Mouse (Mus musculus): ENCODE data around the gene Fgf13. TPM values are rescaled to one million over a fixed set of nuclear protein-coding genes. Genes with fewer than 3 reads are reported as not detected.

Gene Fgf13
- polyA plus RNA-seq, 1 experiment from 2014 or later, result 18.7 TPM

- no peaks in the 10 kb centered on the region for H3K36me3 ChIP-seq (ENCODE audit: control insufficient read depth, insufficient read depth)
- 56% methylated on average over 3 of the region's 3 CpGs for WGBS
- no peaks in the 10 kb centered on the region for H3K9me3 ChIP-seq (ENCODE audit: control insufficient read depth)
- H3K9ac ChIP-seq (ENCODE audit: low read depth, low read length), result no peak overlapping the region
- no peak overlapping the region for H3K4me2 ChIP-seq (replicated peaks; ENCODE audit: low read depth)
- no peak overlapping the region for H3K27ac ChIP-seq (ENCODE audit: low read depth, low read length)
- no peaks in the 10 kb centered on the region for H3K4me1 ChIP-seq (replicated peaks; ENCODE audit: control insufficient read depth, insufficient read depth, low read length)
- H3K27me3 ChIP-seq (replicated peaks; ENCODE audit: control insufficient read depth, insufficient read depth, low read length), result no peaks in the 10 kb centered on the region
- no peak for TF ChIP-seq CTCF (IDR thresholded peaks at IDR 0.05; ENCODE audit: low read depth)
- ATAC-seq, result no peak
- H3K4me3 ChIP-seq (ENCODE audit: low read depth, low read length), result no peak overlapping the region
Observed at GRCm38 (mm10) chrX:59220675-59221074, 347.2 kb downstream of the Fgf13 start.

DNA sequence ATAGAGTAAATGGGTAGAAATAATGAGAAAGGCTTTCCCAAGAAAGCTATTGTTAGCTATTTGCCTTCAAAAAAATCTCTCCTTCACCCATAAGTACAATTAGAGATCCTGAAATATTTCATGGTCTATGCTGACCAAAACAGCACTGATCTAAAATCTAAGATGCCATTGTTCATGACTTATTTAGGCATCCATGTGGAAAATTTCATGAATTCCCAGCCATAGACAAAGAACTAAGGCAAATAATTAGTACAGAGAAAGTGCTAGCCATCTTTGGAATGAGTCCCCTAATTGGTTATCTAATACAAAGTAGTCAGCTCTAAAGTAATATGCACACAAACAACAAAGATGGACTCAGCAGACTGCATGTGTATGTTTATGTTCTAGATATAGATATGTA lies 366.7 kb downstream of the Fgf13 start:
- no peak for TF ChIP-seq CTCF (IDR thresholded peaks at IDR 0.05; ENCODE audit: low read depth)
- Histone ChIP-seq H3K27me3 (replicated peaks; ENCODE audit: control insufficient read depth, insufficient read depth, low read length) (no peaks in the 10 kb centered on the region), H3K9ac (ENCODE audit: low read depth, low read length) (no peak overlapping the region), H3K27ac (ENCODE audit: low read depth, low read length) (no peak overlapping the region), H3K36me3 (ENCODE audit: control insufficient read depth, insufficient read depth) (no peaks in the 10 kb centered on the region), H3K4me2 (replicated peaks; ENCODE audit: low read depth) (no peak overlapping the region), H3K9me3 (ENCODE audit: control insufficient read depth) (no peaks in the 10 kb centered on the region), H3K4me1 (replicated peaks; ENCODE audit: control insufficient read depth, insufficient read depth, low read length) (no peaks in the 10 kb centered on the region), H3K4me3 (ENCODE audit: low read depth, low read length) (no peak overlapping the region)
- no peak for ATAC-seq

DNA sequence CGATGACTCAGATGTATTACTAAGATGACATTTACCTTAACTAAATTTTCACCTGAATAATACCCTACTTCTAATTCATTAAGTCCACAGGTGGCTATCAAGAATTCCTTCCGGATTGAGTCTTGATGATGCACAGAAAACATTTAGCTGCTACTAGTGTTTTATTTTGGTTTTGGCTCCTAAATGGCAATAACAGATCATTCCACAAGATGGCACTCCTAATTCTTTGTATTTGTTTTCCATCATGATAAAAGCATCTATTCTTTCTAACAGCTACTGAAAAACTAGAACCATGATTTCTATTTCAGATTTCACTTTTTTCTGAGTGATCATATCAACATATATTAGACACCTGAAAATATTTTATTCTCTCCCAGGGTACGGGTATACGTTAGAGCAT lies 373.7 kb downstream of the Fgf13 start:
- no peak overlapping the region for H3K4me3 ChIP-seq (ENCODE audit: low read depth, low read length)
- 76% methylated on average over 4 of the region's 4 CpGs for WGBS

DNA sequence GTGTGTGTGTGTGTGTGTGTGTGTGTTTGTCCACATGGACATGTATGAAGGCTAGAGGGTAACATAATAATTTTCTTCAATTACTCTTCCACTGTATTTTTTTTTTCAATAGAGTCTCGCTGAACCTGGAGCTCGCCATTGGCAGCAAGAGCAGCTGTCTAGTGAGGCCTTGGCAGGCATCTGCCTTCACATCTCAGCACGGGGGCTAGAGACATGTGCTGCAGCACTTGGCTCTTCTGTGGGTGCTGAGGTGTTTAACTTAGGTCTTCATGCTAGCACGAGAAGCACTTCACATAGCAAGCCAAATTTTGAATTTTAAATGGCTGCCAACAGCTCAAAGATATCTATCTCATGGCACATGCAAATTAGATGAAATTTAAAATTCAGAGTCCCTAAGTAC lies 380.9 kb downstream of the Fgf13 start:
- no peak overlapping the region for H3K9ac ChIP-seq (ENCODE audit: low read depth, low read length)
- ATAC-seq, result no peak

More for the DNA sequence above, 373.7 kb downstream of the Fgf13 start:
- no peaks in the 10 kb centered on the region for H3K36me3 ChIP-seq (ENCODE audit: control insufficient read depth, insufficient read depth)
- no peaks in the 10 kb centered on the region for H3K9me3 ChIP-seq (ENCODE audit: control insufficient read depth)
- peak; percentile 50 for TF ChIP-seq CTCF (IDR thresholded peaks at IDR 0.05; ENCODE audit: low read depth)
- no peak overlapping the region for H3K4me2 ChIP-seq (replicated peaks; ENCODE audit: low read depth)
- H3K4me1 ChIP-seq (replicated peaks; ENCODE audit: control insufficient read depth, insufficient read depth, low read length), result no peaks in the 10 kb centered on the region
- no peak overlapping the region for H3K9ac ChIP-seq (ENCODE audit: low read depth, low read length)
- no peak for ATAC-seq
- no peak overlapping the region for H3K27ac ChIP-seq (ENCODE audit: low read depth, low read length)
- no peaks in the 10 kb centered on the region for H3K27me3 ChIP-seq (replicated peaks; ENCODE audit: control insufficient read depth, insufficient read depth, low read length)

DNA sequence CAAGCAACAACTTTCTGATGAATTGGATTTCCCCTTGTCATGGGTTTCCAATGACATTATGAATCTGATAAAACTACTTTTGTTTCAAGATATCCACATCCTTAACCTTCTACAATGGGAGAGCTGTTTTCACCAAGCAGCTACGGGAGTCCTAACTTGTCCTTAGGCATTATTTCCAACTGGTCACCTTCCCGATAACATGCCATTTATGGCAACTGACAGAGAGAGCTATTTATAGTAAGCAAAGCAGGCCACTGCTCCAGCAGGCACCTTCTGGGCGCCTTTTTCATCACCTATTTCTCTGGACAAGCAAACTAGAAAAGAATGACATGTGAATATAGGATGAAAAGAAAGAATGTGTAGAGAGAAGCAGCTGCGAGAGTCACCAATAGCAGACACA lies 385.5 kb downstream of the Fgf13 start:
- no peak overlapping the region for H3K4me3 ChIP-seq (ENCODE audit: low read depth, low read length)
- ATAC-seq, result no peak
- H3K4me1 ChIP-seq (replicated peaks; ENCODE audit: control insufficient read depth, insufficient read depth, low read length), result no peaks in the 10 kb centered on the region
- 62% methylated on average over 4 of the region's 4 CpGs for WGBS
- H3K9me3 ChIP-seq (ENCODE audit: control insufficient read depth), result no peaks in the 10 kb centered on the region
- no peaks in the 10 kb centered on the region for H3K27me3 ChIP-seq (replicated peaks; ENCODE audit: control insufficient read depth, insufficient read depth, low read length)
- no peak overlapping the region for H3K27ac ChIP-seq (ENCODE audit: low read depth, low read length)
- no peaks in the 10 kb centered on the region for H3K36me3 ChIP-seq (ENCODE audit: control insufficient read depth, insufficient read depth)
- H3K9ac ChIP-seq (ENCODE audit: low read depth, low read length), result no peak overlapping the region
- no peak for TF ChIP-seq CTCF (IDR thresholded peaks at IDR 0.05; ENCODE audit: low read depth)
- H3K4me2 ChIP-seq (replicated peaks; ENCODE audit: low read depth), result no peak overlapping the region

More for the DNA sequence above, 380.9 kb downstream of the Fgf13 start:
- H3K36me3 ChIP-seq (ENCODE audit: control insufficient read depth, insufficient read depth), result no peaks in the 10 kb centered on the region
- no peak overlapping the region for H3K4me2 ChIP-seq (replicated peaks; ENCODE audit: low read depth)
- no peaks in the 10 kb centered on the region for H3K27me3 ChIP-seq (replicated peaks; ENCODE audit: control insufficient read depth, insufficient read depth, low read length)
- TF ChIP-seq CTCF (IDR thresholded peaks at IDR 0.05; ENCODE audit: low read depth), result no peak
- no peaks in the 10 kb centered on the region for H3K9me3 ChIP-seq (ENCODE audit: control insufficient read depth)
- 68% methylated on average over 4 of the region's 4 CpGs for WGBS
- no peaks in the 10 kb centered on the region for H3K4me1 ChIP-seq (replicated peaks; ENCODE audit: control insufficient read depth, insufficient read depth, low read length)
- no peak overlapping the region for H3K27ac ChIP-seq (ENCODE audit: low read depth, low read length)
- no peak overlapping the region for H3K4me3 ChIP-seq (ENCODE audit: low read depth, low read length)

- H3K4me3 ChIP-seq (ENCODE audit: low read depth, low read length), result no peak overlapping the region
- no peak overlapping the region for H3K27ac ChIP-seq (ENCODE audit: low read depth, low read length)
- no peak overlapping the region for H3K9ac ChIP-seq (ENCODE audit: low read depth, low read length)
- H3K9me3 ChIP-seq (ENCODE audit: control insufficient read depth), result no peaks in the 10 kb centered on the region
- 83% methylated on average over 4 of the region's 4 CpGs for WGBS
- ATAC-seq, result no peak
- H3K36me3 ChIP-seq (ENCODE audit: control insufficient read depth, insufficient read depth), result no peaks in the 10 kb centered on the region
- no peaks in the 10 kb centered on the region for H3K4me1 ChIP-seq (replicated peaks; ENCODE audit: control insufficient read depth, insufficient read depth, low read length)
- TF ChIP-seq CTCF (IDR thresholded peaks at IDR 0.05; ENCODE audit: low read depth), result no peak
- H3K4me2 ChIP-seq (replicated peaks; ENCODE audit: low read depth), result no peak overlapping the region
- no peaks in the 10 kb centered on the region for H3K27me3 ChIP-seq (replicated peaks; ENCODE audit: control insufficient read depth, insufficient read depth, low read length)
Observed at GRCm38 (mm10) chrX:59179627-59180026, 388.2 kb downstream of the Fgf13 start.

GRCm38 (mm10) chrX:59179081-59179596 lies 388.7 kb downstream of the Fgf13 start:
- ATAC-seq, result no peak
- Histone ChIP-seq H3K27me3 (replicated peaks; ENCODE audit: control insufficient read depth, insufficient read depth, low read length) (no peaks in the 10 kb centered on the region), H3K27ac (ENCODE audit: low read depth, low read length) (no peak overlapping the region), H3K4me1 (replicated peaks; ENCODE audit: control insufficient read depth, insufficient read depth, low read length) (no peaks in the 10 kb centered on the region), H3K36me3 (ENCODE audit: control insufficient read depth, insufficient read depth) (no peaks in the 10 kb centered on the region), H3K4me3 (ENCODE audit: low read depth, low read length) (no peak overlapping the region), H3K4me2 (replicated peaks; ENCODE audit: low read depth) (no peak overlapping the region), H3K9me3 (ENCODE audit: control insufficient read depth) (no peaks in the 10 kb centered on the region), H3K9ac (ENCODE audit: low read depth, low read length) (no peak overlapping the region)
- peak; percentile 29 for TF ChIP-seq CTCF (IDR thresholded peaks at IDR 0.05; ENCODE audit: low read depth)
- WGBS, result 11% methylated on average over 3 of the region's 3 CpGs

All from intestine, postnatal 0 days (tissue).